Comparison of ENCODE assay signal across 8 mouse cellular contexts in the genomic region with DNA sequence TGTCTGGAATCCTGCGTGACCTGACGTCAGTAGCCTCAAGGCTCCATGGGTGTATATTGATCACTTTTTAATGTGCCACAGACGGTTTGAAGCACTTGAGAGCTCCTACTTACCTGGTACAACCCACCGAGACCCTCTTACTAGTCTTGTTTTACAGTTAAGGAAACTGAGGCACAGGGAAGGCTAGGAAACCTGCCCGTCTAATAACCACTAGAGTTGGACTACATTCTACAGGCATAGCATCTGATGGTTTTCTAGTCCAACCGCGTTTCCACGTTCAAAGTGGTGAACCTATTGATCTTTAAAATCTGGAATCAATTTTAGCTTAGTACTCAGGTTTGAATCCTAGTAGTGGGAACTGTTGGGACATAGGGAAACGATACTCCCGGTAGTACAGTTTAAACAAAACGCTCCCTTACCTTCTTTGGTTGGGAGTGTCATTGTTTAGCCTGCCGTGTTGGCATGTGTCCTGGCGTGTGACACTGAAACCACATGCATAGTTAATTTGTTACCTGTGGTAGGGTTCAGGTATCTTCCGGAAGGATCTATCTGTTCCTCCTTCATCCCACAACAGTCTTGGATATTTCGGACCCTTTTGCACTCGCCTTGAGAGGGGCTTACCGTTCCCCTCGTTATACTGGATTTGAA. TPM values are rescaled to one million over a fixed set of nuclear protein-coding genes. Genes with fewer than 3 reads are reported as not detected.
A peak's percentile ranks its signal among the peaks of the same experiment; 100 is the strongest.
DNase-seq lines count a peak whose midpoint lies in the region; ATAC-seq and TF ChIP-seq lines count a peak whose summit lies in the region.

No protein-coding gene starts in this region.

- H3K4me1 ChIP-seq in ES-E14 (ENCODE audit: control insufficient read depth in 2 of 2, insufficient read depth in 2 of 2, low read length in 2 of 2, poor library complexity in 1 of 2) = peaks cover 0 to 6% of the 10 kb centered on the region in 2 experiments; a peak in 1 of 4 replicates
- H3K4me1 ChIP-seq in heart, embryonic 16.5 days (ENCODE audit: control insufficient read depth, insufficient read depth, low read length) = peaks cover 14% of the 10 kb centered on the region
- H3K4me1 ChIP-seq in limb, embryonic 12.5 days (replicated peaks) = peaks cover 13% of the 10 kb centered on the region
- H3K4me1 ChIP-seq in stomach, embryonic 15.5 days = peaks cover 12% of the 10 kb centered on the region

- H3K27me3 ChIP-seq in heart, embryonic 16.5 days (ENCODE audit: control insufficient read depth, insufficient read depth, low read length) = no peaks in the 10 kb centered on the region
- H3K27me3 ChIP-seq in limb, embryonic 12.5 days = no peaks in the 10 kb centered on the region
- H3K27me3 ChIP-seq in stomach, embryonic 15.5 days (replicated peaks) = no peaks in the 10 kb centered on the region

- ATAC-seq in frontal cortex, adult (ENCODE audit: low TSS enrichment) = 0 out of 2 replicates have a peak, but pooled peaks have one; percentile 3
- no peak for ATAC-seq in heart, embryonic 16.5 days (replicated peaks; ENCODE audit: extremely low read depth, insufficient read depth, low FRiP score)
- peak; percentile 45; the same call in 1 of the 2 replicates for ATAC-seq in limb, embryonic 12.5 days (ENCODE audit: insufficient number of reproducible peaks, insufficient read depth, low FRiP score, low TSS enrichment, low read depth)
- no peak for ATAC-seq in stomach, embryonic 15.5 days (ENCODE audit: insufficient read depth, low FRiP score, low read depth)

- H3K4me3 ChIP-seq in ES-E14 (ENCODE audit: insufficient read depth in 1 of 2, low read depth in 1 of 2, low read length in 2 of 2, poor library complexity in 1 of 2, severe bottlenecking in 1 of 2) = peak overlapping the region; percentile 85 to 87
- H3K4me3 ChIP-seq in heart, embryonic 16.5 days (ENCODE audit: low read length) = peak overlapping the region; percentile 81
- peak overlapping the region; percentile 89 for H3K4me3 ChIP-seq in limb, embryonic 12.5 days (replicated peaks)
- peak overlapping the region; percentile 94 for H3K4me3 ChIP-seq in stomach, embryonic 15.5 days (replicated peaks)

- DNase-seq in frontal cortex, postnatal 25 days (ENCODE audit: low spot score in 2 of 2) = no peak
- peak; percentile 9 for DNase-seq in ES-E14 (ENCODE audit: low read depth, low spot score)
- no peak for DNase-seq in right cerebral cortex, postnatal 36 days (ENCODE audit: low spot score in 2 of 2)
- DNase-seq in urinary bladder, postnatal 36 days (ENCODE audit: low spot score in 2 of 2) = no peak

- in situ Hi-C loops in ES-E14 (cut with MboI; ENCODE audit: low sequenced_read_pairs in 2 of 2, unreplicated experiment in 2 of 2) = no loop called here

- H3K4me2 ChIP-seq in heart, embryonic 16.5 days (ENCODE audit: low read depth, low read length) = peak overlapping the region; percentile 72
- peak overlapping the region; percentile 76 for H3K4me2 ChIP-seq in limb, embryonic 12.5 days
- H3K4me2 ChIP-seq in stomach, embryonic 15.5 days = peak overlapping the region; percentile 89

- WGBS in heart, embryonic 16.5 days = 16% methylated on average over 18 of the region's 18 CpGs
- 21% methylated on average over 18 of the region's 18 CpGs for WGBS in limb, embryonic 12.5 days
- WGBS in stomach, embryonic 15.5 days = 17% methylated on average over 18 of the region's 18 CpGs

- H3K27ac ChIP-seq in ES-E14 (ENCODE audit: insufficient read depth, low read depth, low read length, poor library complexity, severe bottlenecking) = peak overlapping the region; percentile 79; the same call in 1 of the 2 replicates
- H3K27ac ChIP-seq in heart, embryonic 16.5 days (ENCODE audit: low read length) = peak overlapping the region; percentile 98
- peak overlapping the region; percentile 99 for H3K27ac ChIP-seq in limb, embryonic 12.5 days
- H3K27ac ChIP-seq in stomach, embryonic 15.5 days = peak overlapping the region; percentile 98

- peaks cover 12% of the 10 kb centered on the region for H3K36me3 ChIP-seq in ES-E14 (ENCODE audit: control insufficient read depth, insufficient read depth, low read length, poor library complexity, severe bottlenecking)
- H3K36me3 ChIP-seq in heart, embryonic 16.5 days (ENCODE audit: control insufficient read depth, insufficient read depth) = peaks cover 22% of the 10 kb centered on the region
- H3K36me3 ChIP-seq in limb, embryonic 12.5 days = peaks cover 32% of the 10 kb centered on the region
- peaks cover 19% of the 10 kb centered on the region for H3K36me3 ChIP-seq in stomach, embryonic 15.5 days

- H3K9me3 ChIP-seq in ES-E14 (ENCODE audit: control insufficient read depth, insufficient read depth, low read depth, low read length) = no peaks in the 10 kb centered on the region
- no peaks in the 10 kb centered on the region for H3K9me3 ChIP-seq in heart, embryonic 16.5 days (replicated peaks; ENCODE audit: control insufficient read depth, low read length)
- no peaks in the 10 kb centered on the region for H3K9me3 ChIP-seq in limb, embryonic 12.5 days
- H3K9me3 ChIP-seq in stomach, embryonic 15.5 days = no peaks in the 10 kb centered on the region

- peak overlapping the region; percentile 96 for H3K9ac ChIP-seq in ES-E14 (ENCODE audit: insufficient read depth, low read depth, low read length, poor library complexity, severe bottlenecking)
- peak overlapping the region; percentile 98 for H3K9ac ChIP-seq in heart, embryonic 16.5 days (ENCODE audit: low read length)
- peak overlapping the region; percentile 93 for H3K9ac ChIP-seq in limb, embryonic 12.5 days (replicated peaks)
- peak overlapping the region; percentile 96 for H3K9ac ChIP-seq in stomach, embryonic 15.5 days

TF ChIP-seq in ES-E14, 5 proteins besides CTCF, POLR2A, EP300 and RAD21:
- TF ChIP-seq CHD2 (IDR thresholded peaks at IDR 0.05; ENCODE audit: low read depth, low read length) (no peak), ZNF384 (IDR thresholded peaks at IDR 0.05; ENCODE audit: low read depth, low read length) (no peak), ZC3H11A (IDR thresholded peaks at IDR 0.05; ENCODE audit: borderline replicate concordance, low read depth, low read length) (no peak), HCFC1 (IDR thresholded peaks at IDR 0.05; ENCODE audit: borderline replicate concordance, insufficient read depth, low read length) (no peak), MAFK (IDR thresholded peaks at IDR 0.05; ENCODE audit: insufficient read depth, low read depth, low read length) (no peak)

RNA-seq across cellular contexts. Expression of gene Nhlrc2, which starts 1.1 kb away (rescaled TPM):
- 15.3 and 15.9 TPM in 2 replicates for total RNA-seq in ES-E14 (2012; rRNA removed)
- polyA plus RNA-seq in heart, embryonic 16.5 days (2015; fragmentation: Nextera tagmentation; extraction: Ambion mirVana) = 15.1 and 18.3 TPM in 2 replicates
- polyA plus RNA-seq in limb, embryonic 12.5 days (2016; fragmentation: Nextera tagmentation; extraction: Ambion mirVana) = 16.3 and 17.4 TPM in 2 replicates
- polyA plus RNA-seq in stomach, embryonic 15.5 days (2015; fragmentation: Nextera tagmentation; extraction: Ambion mirVana) = 16.6 and 16.9 TPM in 2 replicates

RNA-seq across cellular contexts. Expression of gene Dclre1a, which starts 1.1 kb away (rescaled TPM):
- 10.1 and 10.7 TPM in 2 replicates for total RNA-seq in ES-E14 (2012; rRNA removed)
- polyA plus RNA-seq in heart, embryonic 16.5 days (2015; fragmentation: Nextera tagmentation; extraction: Ambion mirVana) = 11.6 and 13.4 TPM in 2 replicates
- 20.7 and 23.1 TPM in 2 replicates for polyA plus RNA-seq in limb, embryonic 12.5 days (2016; fragmentation: Nextera tagmentation; extraction: Ambion mirVana)
- 24.9 and 25.7 TPM in 2 replicates for polyA plus RNA-seq in stomach, embryonic 15.5 days (2015; fragmentation: Nextera tagmentation; extraction: Ambion mirVana)

Comparison
In these comparisons a context has a peak if more than half of its experiments do, and no peak if none do; other contexts are left out.
1. ATAC-seq: peak in frontal cortex, adult (single experiment) and limb, embryonic 12.5 days (single experiment); none in heart, embryonic 16.5 days (single experiment) and stomach, embryonic 15.5 days (single experiment).
2. Peak in every context shown above with its lines, with median percentiles within 50 percentile points of each other: H3K27ac ChIP-seq, H3K4me3 ChIP-seq, H3K9ac ChIP-seq and H3K4me2 ChIP-seq.